Mouse (Mus musculus) C2C12 (cell line): ENCODE data around the gene Rpl3.

Source experiments
- CEBPB ChIP-seq: IDR thresholded peaks from one replicate; pipeline ENCODE4 v1.6.1; 2011; ENCODE audit warnings: low read depth, mild to moderate bottlenecking, control low read depth, moderate library complexity
- CTCF ChIP-seq: IDR thresholded peaks from one replicate; pipeline ENCODE4 v1.5.1; 2011; ENCODE audit not compliant: control insufficient read depth, insufficient read depth, insufficient read length
- MAX ChIP-seq: IDR thresholded peaks from one replicate; pipeline ENCODE4 v1.6.1; 2011; ENCODE audit warnings: mild to moderate bottlenecking, control low read depth
- MYOD1 ChIP-seq: IDR thresholded peaks from one replicate; pipeline ENCODE4 v1.6.1; 2011; ENCODE audit warnings: low read depth; ENCODE audit not compliant: control insufficient read depth, insufficient read length
- MYOG ChIP-seq: IDR thresholded peaks from one replicate; pipeline ENCODE4 v1.6.1; 2011; ENCODE audit not compliant: control insufficient read depth, insufficient read length; ENCODE audit errors: extremely low read depth
- USF1 ChIP-seq: IDR thresholded peaks from one replicate; pipeline ENCODE4 v1.6.1; 2011; ENCODE audit warnings: low read depth, mild to moderate bottlenecking, control low read depth, moderate library complexity

GRCm38 (mm10) chr15:80114414-80114813, 22.7 kb upstream of the Rpl3 start:
- no peak for TF ChIP-seq CTCF
- no peak for TF ChIP-seq USF1
- TF ChIP-seq MAX, result no peak
- no peak for TF ChIP-seq CEBPB
- no peak for TF ChIP-seq MYOD1
- TF ChIP-seq MYOG, result no peak
